Mouse (Mus musculus) ES-Bruce4 (cell line): ENCODE measurements at regions not wholly inside any gene's neighbourhood (a gene's known extent, or its start where the extent isn't known, plus 50 kb on each side); places are given as distances from the start of the nearest gene placed in this dataset.

Experiments used
- H3K27ac ChIP-seq: 2 replicates; pipeline ENCODE4 v1.5.1; 2012; ENCODE audit warnings: low read length, inconsistent platforms; ENCODE audit not compliant: insufficient read depth
- H3K27me3 ChIP-seq: 2 replicates; pipeline ENCODE4 v1.6.1; 2012; ENCODE audit warnings: mild to moderate bottlenecking, low read length, inconsistent platforms; ENCODE audit not compliant: control insufficient read depth, poor library complexity, insufficient read depth, severe bottlenecking
- H3K36me3 ChIP-seq: 2 replicates; pipeline ENCODE4 v1.6.1; 2012; ENCODE audit warnings: inconsistent platforms, mild to moderate bottlenecking, low read length, moderate library complexity; ENCODE audit not compliant: control insufficient read depth, poor library complexity, insufficient read depth, severe bottlenecking
- H3K4me1 ChIP-seq: one replicate; pipeline ENCODE4 v1.8.1; 2011; ENCODE audit warnings: low read length; ENCODE audit not compliant: control insufficient read depth, insufficient read depth
- H3K4me3 ChIP-seq: 2 replicates; pipeline ENCODE4 v1.5.1; 2011; ENCODE audit warnings: low read depth, mild to moderate bottlenecking, low read length
- H3K9ac ChIP-seq: 2 replicates; pipeline ENCODE4 v1.6.1; 2012; ENCODE audit warnings: low read depth, mild to moderate bottlenecking, inconsistent platforms; ENCODE audit not compliant: poor library complexity, severe bottlenecking
- H3K9me3 ChIP-seq: replicated peaks from 2 replicates; pipeline ENCODE4 v1.6.1; 2012; ENCODE audit warnings: mild to moderate bottlenecking, low read length, inconsistent platforms; ENCODE audit not compliant: control insufficient read depth, poor library complexity, insufficient read depth, severe bottlenecking
- CTCF ChIP-seq: IDR thresholded peaks from one replicate; pipeline ENCODE4 v1.8.1; 2011; ENCODE audit warnings: low read depth, low read length
- EP300 ChIP-seq: IDR thresholded peaks from 2 replicates; pipeline ENCODE4 v1.6.1; 2011; ENCODE audit warnings: low read depth, low read length; ENCODE audit not compliant: insufficient read depth
- POLR2A ChIP-seq: IDR thresholded peaks from one replicate; pipeline ENCODE4 v1.8.1; 2011; ENCODE audit warnings: low read length; ENCODE audit not compliant: insufficient read depth

DNA sequence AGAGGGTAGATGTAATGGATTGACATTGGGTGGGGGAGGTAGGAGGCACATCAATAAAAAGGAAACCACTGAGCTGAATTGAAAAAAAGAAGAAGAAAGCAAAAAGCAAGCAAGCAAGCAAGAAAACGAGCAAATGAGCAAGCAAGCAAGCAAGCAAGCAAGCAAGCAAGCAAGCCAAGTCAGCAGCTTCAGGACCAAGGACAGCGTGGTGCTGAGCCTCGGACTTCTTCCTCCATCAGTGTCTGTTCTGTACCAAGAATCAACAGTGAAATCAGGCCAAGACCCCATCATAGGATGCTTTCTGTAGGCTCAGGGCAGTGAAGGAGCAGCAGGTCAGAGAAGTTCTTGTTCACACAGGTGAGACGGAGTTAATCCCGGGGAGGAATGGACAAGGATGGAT, 392.7 kb upstream of the BB014433 start:
- H3K9ac ChIP-seq: no peak overlapping the region
- H3K36me3 ChIP-seq: no peaks in the 10 kb centered on the region
- no peaks in the 10 kb centered on the region for H3K4me1 ChIP-seq
- no peak overlapping the region for H3K27ac ChIP-seq
- no peak for TF ChIP-seq POLR2A
- TF ChIP-seq CTCF: no peak
- no peak for TF ChIP-seq EP300
- H3K9me3 ChIP-seq: peaks cover 5% of the 10 kb centered on the region
- no peaks in the 10 kb centered on the region for H3K27me3 ChIP-seq
- no peak overlapping the region for H3K4me3 ChIP-seq

DNA sequence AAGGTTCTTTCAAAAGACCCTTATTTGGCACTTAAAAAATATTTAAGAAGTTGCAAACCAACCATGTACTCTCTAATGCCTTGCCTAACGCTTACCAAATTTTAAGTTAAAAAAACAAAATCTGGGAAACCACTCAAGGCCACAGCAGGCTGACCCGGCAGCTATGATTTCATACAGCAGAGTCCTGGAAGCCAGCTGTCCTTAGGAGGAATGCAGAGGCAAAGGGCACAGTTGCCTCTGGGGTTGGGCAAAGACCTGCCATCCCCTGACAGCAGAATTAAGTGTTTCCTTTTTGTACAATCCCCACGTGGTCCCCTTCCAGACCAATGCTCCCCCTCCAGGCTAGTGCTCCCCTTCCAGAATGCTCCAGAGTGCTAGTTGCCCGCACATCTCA, 348.8 kb upstream of the BB014433 start:
- Histone ChIP-seq H3K36me3 (no peaks in the 10 kb centered on the region), H3K9me3 (peaks cover 1% of the 10 kb centered on the region; the same call in 1 of the 2 replicates), H3K4me3 (no peak overlapping the region), H3K27ac (no peak overlapping the region), H3K27me3 (no peaks in the 10 kb centered on the region), H3K4me1 (no peaks in the 10 kb centered on the region), H3K9ac (no peak overlapping the region)
- TF ChIP-seq EP300 (no peak), POLR2A (no peak), CTCF (no peak)

DNA sequence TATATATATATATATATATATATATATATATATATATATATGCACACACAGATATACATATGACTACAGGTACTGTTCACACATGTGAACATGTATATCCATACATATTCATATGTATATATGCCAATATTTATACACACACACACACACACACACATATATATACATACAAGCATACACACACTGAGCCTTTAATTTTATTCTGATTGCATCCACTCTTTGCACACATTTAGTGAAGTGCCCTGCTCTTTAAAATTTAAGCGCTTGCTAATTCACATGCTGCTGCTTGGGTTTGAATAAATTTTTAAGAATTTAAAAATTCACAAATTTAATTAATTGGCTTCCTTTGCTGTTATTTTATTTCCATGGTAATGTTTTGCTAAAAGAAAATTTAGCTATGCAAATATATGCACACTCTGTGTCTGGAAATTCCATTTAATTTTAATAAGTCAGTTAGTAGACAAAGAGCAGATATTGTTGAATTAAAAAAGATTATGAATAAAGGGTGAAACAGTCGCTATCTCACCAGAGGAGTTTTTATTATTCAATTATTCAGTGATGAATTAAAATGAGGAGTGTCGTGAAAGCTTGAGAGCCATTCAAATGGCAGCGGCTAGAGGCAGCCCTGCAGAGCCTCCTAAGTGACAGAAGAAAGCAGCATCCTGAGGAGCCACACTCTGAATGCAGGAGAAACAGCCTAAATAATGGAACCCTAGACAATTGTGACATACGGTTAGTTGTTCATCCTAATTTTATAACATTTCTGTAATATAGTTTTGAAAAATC, 348.3 kb upstream of the BB014433 start:
- TF ChIP-seq POLR2A (no peak), EP300 (no peak), CTCF (no peak)

DNA sequence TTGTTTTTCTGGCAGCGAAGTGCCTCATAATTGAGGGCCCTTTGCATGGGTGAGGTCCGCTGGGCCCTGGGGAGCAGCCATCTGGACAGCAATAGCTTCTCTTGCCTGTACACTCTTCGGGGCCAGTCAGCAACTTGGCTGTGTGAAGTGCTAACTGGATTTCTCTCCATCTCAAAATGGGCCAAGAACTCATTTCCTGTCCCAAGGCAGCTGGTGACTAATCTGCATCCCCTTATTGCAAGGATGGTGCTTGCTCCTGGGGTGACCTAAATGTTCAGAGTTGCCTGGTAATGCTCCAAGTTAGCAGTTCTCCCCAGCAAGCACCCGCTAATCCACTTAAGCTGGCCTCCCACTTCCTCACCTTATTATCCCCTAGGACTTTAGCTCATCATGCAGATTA, 346.2 kb upstream of the BB014433 start:
- H3K4me3 ChIP-seq: no peak overlapping the region
- no peak overlapping the region for H3K9ac ChIP-seq
- H3K27ac ChIP-seq: no peak overlapping the region
- no peaks in the 10 kb centered on the region for H3K4me1 ChIP-seq
- H3K27me3 ChIP-seq: no peaks in the 10 kb centered on the region
- H3K36me3 ChIP-seq: no peaks in the 10 kb centered on the region
- peaks cover 4% of the 10 kb centered on the region; the same call in 1 of the 2 replicates for H3K9me3 ChIP-seq
- TF ChIP-seq EP300 (no peak), POLR2A (no peak), CTCF (no peak)

More for the DNA sequence above, 348.3 kb upstream of the BB014433 start:
- Histone ChIP-seq H3K27ac (no peak overlapping the region), H3K27me3 (no peaks in the 10 kb centered on the region), H3K9me3 (peaks cover 4% of the 10 kb centered on the region; the same call in 1 of the 2 replicates), H3K36me3 (no peaks in the 10 kb centered on the region), H3K4me3 (no peak overlapping the region), H3K4me1 (no peaks in the 10 kb centered on the region), H3K9ac (no peak overlapping the region)

DNA sequence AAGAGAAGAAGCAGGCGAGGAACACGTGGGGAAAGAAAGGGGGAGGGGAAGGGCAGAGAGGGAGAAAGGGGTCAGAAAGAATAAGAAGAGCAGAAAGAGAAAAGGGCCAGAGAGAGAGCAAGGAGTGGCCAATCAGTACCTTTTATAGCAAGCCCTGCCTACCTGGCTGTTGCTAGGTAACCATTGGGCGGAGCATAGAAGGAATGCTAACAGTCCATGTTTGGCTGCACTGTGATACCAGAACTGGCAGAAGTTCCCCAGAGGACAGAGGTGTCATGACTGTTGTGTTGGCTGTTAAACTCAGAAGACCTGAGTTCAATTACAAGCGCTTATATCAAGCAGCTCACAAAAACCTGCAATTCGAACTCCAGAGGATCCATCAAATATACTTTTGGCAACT, 342.9 kb upstream of the BB014433 start:
- H3K4me1 ChIP-seq: no peaks in the 10 kb centered on the region
- H3K9me3 ChIP-seq: peaks cover 4% of the 10 kb centered on the region; the same call in 1 of the 2 replicates
- TF ChIP-seq CTCF: no peak
- no peak for TF ChIP-seq POLR2A
- TF ChIP-seq EP300: no peak
- no peak overlapping the region for H3K27ac ChIP-seq
- no peaks in the 10 kb centered on the region for H3K27me3 ChIP-seq
- no peak overlapping the region for H3K9ac ChIP-seq
- H3K36me3 ChIP-seq: no peaks in the 10 kb centered on the region
- no peak overlapping the region for H3K4me3 ChIP-seq

DNA sequence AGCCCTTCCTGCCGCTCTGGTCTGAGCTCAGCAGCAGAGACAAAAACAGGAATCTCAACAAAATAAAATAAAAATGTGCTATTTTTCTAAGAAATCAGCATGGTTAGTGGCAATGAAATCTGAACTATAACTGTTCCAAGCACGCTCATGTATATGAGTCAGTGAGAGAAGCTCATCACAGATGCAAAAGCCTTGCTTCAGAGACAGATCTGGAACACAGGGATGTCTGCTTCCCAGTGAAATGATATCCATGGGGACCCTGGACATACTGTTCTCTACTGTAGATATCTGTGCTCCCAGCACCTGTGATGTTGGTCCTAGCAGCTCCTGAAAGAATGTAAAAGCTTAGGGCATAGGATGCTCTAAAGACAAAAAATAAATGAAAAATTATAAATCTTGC, 321.2 kb upstream of the BB014433 start:
- H3K27me3 ChIP-seq: no peaks in the 10 kb centered on the region; the same call in none of the 2 replicates
- no peak for TF ChIP-seq CTCF
- TF ChIP-seq EP300: no peak
- TF ChIP-seq POLR2A: no peak
- no peak overlapping the region for H3K27ac ChIP-seq
- H3K9ac ChIP-seq: no peak overlapping the region
- no peak overlapping the region for H3K4me3 ChIP-seq
- no peaks in the 10 kb centered on the region for H3K9me3 ChIP-seq
- H3K4me1 ChIP-seq: no peaks in the 10 kb centered on the region
- no peaks in the 10 kb centered on the region for H3K36me3 ChIP-seq
